Mouse (Mus musculus) embryonic facial prominence, embryonic 11.5 days (tissue): Measurements from ENCODE around the gene Itga2b. TPM values are rescaled to one million over a fixed set of nuclear protein-coding genes. Genes with fewer than 3 reads are reported as not detected.
"Not testable (repeated sequence)": the region's sequence is repeated elsewhere in the genome, so short reads cannot be mapped to it uniquely, and the experiment has no call there.

Experiments
- ATAC-seq: fragments of 200-750 bp; cut with Nextera tagmentation; replicated peaks from 2 replicates; pipeline ENCODE4 v1.8.0; 2017; ENCODE audit warnings: low read depth; ENCODE audit not compliant: insufficient number of reproducible peaks, low FRiP score, low TSS enrichment
- DNase-seq: peaks from one replicate; pipeline ENCODE4 v3.0.0-alpha.2; 2015; ENCODE audit warnings: low spot score
- H3K27ac ChIP-seq: fragments of 300-500 bp; sonication (generic); replicated peaks from 2 replicates; pipeline ENCODE4 v1.5.1; 2014; ENCODE audit warnings: mild to moderate bottlenecking, low read depth, low read length, control low read depth
- H3K27me3 ChIP-seq: fragments of 300-500 bp; sonication (generic); 2 replicates; pipeline ENCODE4 v1.6.1; 2014; ENCODE audit warnings: mild to moderate bottlenecking, low read length, moderate library complexity, mixed read lengths; ENCODE audit not compliant: control insufficient read depth, insufficient read depth
- H3K36me3 ChIP-seq: fragments of 300-500 bp; sonication (generic); replicated peaks from 2 replicates; pipeline ENCODE4 v1.6.1; 2014; ENCODE audit warnings: low read depth, mild to moderate bottlenecking, low read length, moderate library complexity, mixed read lengths; ENCODE audit not compliant: control insufficient read depth, insufficient read depth
- H3K4me1 ChIP-seq: fragments of 300-500 bp; sonication (generic); 2 replicates; pipeline ENCODE4 v1.6.1; 2014; ENCODE audit warnings: low read length, mixed read lengths; ENCODE audit not compliant: control insufficient read depth, insufficient read depth
- H3K4me2 ChIP-seq: fragments of 300-500 bp; sonication (generic); 2 replicates; pipeline ENCODE4 v1.6.1; 2014; ENCODE audit warnings: low read depth, mild to moderate bottlenecking, control low read depth, low read length, moderate library complexity
- H3K4me3 ChIP-seq: fragments of 300-500 bp; sonication (generic); 2 replicates; pipeline ENCODE4 v1.5.1; 2014; ENCODE audit warnings: low read depth, low read length, control low read depth
- H3K9ac ChIP-seq: fragments of 300-500 bp; sonication (generic); replicated peaks from 2 replicates; pipeline ENCODE4 v1.6.1; 2014; ENCODE audit warnings: mild to moderate bottlenecking, control low read depth, low read length
- H3K9me3 ChIP-seq: fragments of 300-500 bp; sonication (generic); replicated peaks from 2 replicates; pipeline ENCODE4 v1.6.1; 2016; ENCODE audit warnings: mild to moderate bottlenecking, low read length, inconsistent platforms, mixed read lengths; ENCODE audit not compliant: control insufficient read depth
- WGBS: fragments of 180-500 bp; shearing (Covaris S2); extraction: QIAGEN DNeasy Blood & Tissue Kit; methylation state at CpG from one replicate; pipeline ENCODE4 v1.1.7; 2014; 5-methylcytosine and 5-hydroxymethylcytosine counted together
- polyA plus RNA-seq: library from polyadenylated mRNA; unstranded; fragments of >200 nt; fragmentation: Nextera tagmentation; extraction: Ambion mirVana; gene quantifications from 2 replicates; pipeline ENCODE4 v1.2.1, GENCODE M21; 2014

Gene Itga2b
- polyA plus RNA-seq, 1 experiment from 2014 or later = 4.4 TPM

- not testable (repeated sequence) for H3K27ac ChIP-seq, DNase-seq, H3K27me3 ChIP-seq, ATAC-seq, H3K4me2 ChIP-seq, H3K9ac ChIP-seq, H3K4me1 ChIP-seq, H3K9me3 ChIP-seq, H3K36me3 ChIP-seq, H3K4me3 ChIP-seq
- 92% methylated on average over 3 of the region's 3 CpGs for WGBS
Observed at GRCm38 (mm10) chr11:102410345-102410744, 59.6 kb downstream of the Itga2b start.

GRCm38 (mm10) chr11:102409795-102410330 lies 60.1 kb downstream of the Itga2b start:
- no peaks in the 10 kb centered on the region for H3K36me3 ChIP-seq
- ATAC-seq = no peak
- H3K27ac ChIP-seq = no peak overlapping the region
- H3K27me3 ChIP-seq = no peaks in the 10 kb centered on the region
- DNase-seq = no peak
- H3K4me3 ChIP-seq = no peak overlapping the region
- no peaks in the 10 kb centered on the region for H3K9me3 ChIP-seq
- WGBS = 72% methylated on average over 3 of the region's 3 CpGs
- no peak overlapping the region for H3K4me2 ChIP-seq
- no peak overlapping the region for H3K9ac ChIP-seq
- 0 out of 2 replicates have a peak, but pooled peaks cover 5% of the 10 kb centered on the region for H3K4me1 ChIP-seq

GRCm38 (mm10) chr11:102408888-102409794 lies 60.8 kb downstream of the Itga2b start:
- H3K4me3 ChIP-seq = peak overlapping the region; percentile 21
- 0 out of 2 replicates have a peak, but pooled peaks cover 5% of the 10 kb centered on the region for H3K4me1 ChIP-seq
- no peak overlapping the region for H3K27ac ChIP-seq
- H3K36me3 ChIP-seq = no peaks in the 10 kb centered on the region
- peak overlapping the region; percentile 28 for H3K4me2 ChIP-seq
- H3K9ac ChIP-seq = 0 out of 2 replicates have a peak overlapping the region, but pooled peaks have one; percentile 23
- no peaks in the 10 kb centered on the region for H3K27me3 ChIP-seq
- DNase-seq (no peak), ATAC-seq (no peak)
- H3K9me3 ChIP-seq = no peaks in the 10 kb centered on the region
- 39% methylated on average over 14 of the region's 15 CpGs for WGBS

DNA sequence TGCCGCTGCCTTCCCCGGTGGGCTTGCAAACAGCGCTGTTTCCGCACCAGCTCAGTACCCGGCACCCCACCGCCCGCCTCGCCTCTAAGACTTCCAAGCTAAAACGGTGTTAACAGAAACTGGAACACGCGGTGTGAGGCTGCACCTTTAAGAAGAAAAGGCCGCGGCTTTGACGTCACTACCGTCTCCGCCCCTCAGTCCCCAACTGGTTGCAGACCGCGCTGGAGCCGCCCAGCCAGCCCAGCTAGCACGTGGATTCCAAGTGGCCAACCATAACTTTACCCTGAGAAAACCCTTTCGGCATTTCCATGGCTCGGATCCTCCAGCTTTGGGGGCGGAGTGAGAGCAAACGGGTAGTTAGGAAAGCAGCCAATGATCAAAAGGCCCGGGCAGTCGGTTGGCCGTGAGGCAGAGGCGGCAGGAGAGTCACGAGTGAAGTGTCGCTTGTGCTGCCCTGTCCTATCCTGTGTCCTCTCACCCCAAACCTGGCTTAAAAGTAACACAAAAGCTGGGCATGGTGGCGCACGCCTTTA lies 61.5 kb downstream of the Itga2b start:
- H3K4me3 ChIP-seq = peak overlapping the region; percentile 82
- H3K36me3 ChIP-seq = peaks cover 5% of the 10 kb centered on the region
- 0 out of 2 replicates have a peak overlapping the region, but pooled peaks have one; percentile 23 for H3K9ac ChIP-seq
- peak overlapping the region; percentile 75 for H3K4me2 ChIP-seq
- ATAC-seq = peak; percentile 91
- peak overlapping the region; percentile 63 for H3K27ac ChIP-seq
- DNase-seq = peak; percentile 100
- H3K4me1 ChIP-seq = 0 out of 2 replicates have a peak, but pooled peaks cover 5% of the 10 kb centered on the region
- no peaks in the 10 kb centered on the region for H3K27me3 ChIP-seq
- WGBS = under 1% methylated on average over 32 of the region's 32 CpGs
- H3K9me3 ChIP-seq = no peaks in the 10 kb centered on the region

DNA sequence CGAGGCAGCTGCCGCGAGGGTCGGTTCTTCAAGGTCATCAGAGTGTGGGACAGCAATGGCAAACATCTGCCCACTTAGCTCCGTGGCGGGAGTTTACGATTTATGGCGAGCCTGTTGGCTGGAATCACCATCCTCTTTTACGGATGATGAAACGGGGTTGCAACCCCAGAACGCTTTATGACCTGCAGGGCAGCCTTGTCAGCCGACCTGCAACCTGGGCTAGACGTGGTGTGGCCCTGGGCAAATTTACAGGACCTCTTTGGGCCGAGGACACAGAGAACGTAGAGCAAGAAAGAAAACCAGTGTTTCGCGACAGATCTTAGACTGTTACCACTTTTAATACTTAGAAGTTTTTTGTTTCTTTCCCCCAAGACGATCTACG lies 62.1 kb downstream of the Itga2b start, which contains the start of gene Slc25a39:
Slc25a39 (minus strand) TSS at position 113 of the 382 bp plus-strand sequence.
- no peak for ATAC-seq
- under 1% methylated on average over 19 of the region's 19 CpGs for WGBS

GRCm38 (mm10) chr11:102406900-102407833 lies 62.8 kb downstream of the Itga2b start:
- DNase-seq = peak; percentile 94
- peak overlapping the region; percentile 63 for H3K27ac ChIP-seq
- peak overlapping the region; percentile 82 for H3K4me3 ChIP-seq
- H3K9me3 ChIP-seq = no peaks in the 10 kb centered on the region
- H3K36me3 ChIP-seq = peaks cover 9% of the 10 kb centered on the region
- WGBS = under 1% methylated on average over 77 of the region's 85 CpGs
- peak; percentile 60 for ATAC-seq
- H3K4me2 ChIP-seq = peak overlapping the region; percentile 75
- H3K4me1 ChIP-seq = 0 out of 2 replicates have a peak, but pooled peaks cover 5% of the 10 kb centered on the region
- H3K9ac ChIP-seq = peak overlapping the region; percentile 90
- no peaks in the 10 kb centered on the region for H3K27me3 ChIP-seq

More for the DNA sequence above, 62.1 kb downstream of the Itga2b start, which contains the start of gene Slc25a39:
- Histone ChIP-seq H3K36me3 (peaks cover 9% of the 10 kb centered on the region), H3K9ac (peak within 1 kb of the TSS; percentile 90), H3K4me2 (peak within 1 kb of the TSS; percentile 75), H3K4me3 (peak within 1 kb of the TSS; percentile 82), H3K9me3 (no peaks in the 10 kb centered on the region), H3K27me3 (no peaks in the 10 kb centered on the region), H3K27ac (peak within 1 kb of the TSS; percentile 63), H3K4me1 (0 out of 2 replicates have a peak, but pooled peaks cover 5% of the 10 kb centered on the region)
- DNase-seq = no peak

DNA sequence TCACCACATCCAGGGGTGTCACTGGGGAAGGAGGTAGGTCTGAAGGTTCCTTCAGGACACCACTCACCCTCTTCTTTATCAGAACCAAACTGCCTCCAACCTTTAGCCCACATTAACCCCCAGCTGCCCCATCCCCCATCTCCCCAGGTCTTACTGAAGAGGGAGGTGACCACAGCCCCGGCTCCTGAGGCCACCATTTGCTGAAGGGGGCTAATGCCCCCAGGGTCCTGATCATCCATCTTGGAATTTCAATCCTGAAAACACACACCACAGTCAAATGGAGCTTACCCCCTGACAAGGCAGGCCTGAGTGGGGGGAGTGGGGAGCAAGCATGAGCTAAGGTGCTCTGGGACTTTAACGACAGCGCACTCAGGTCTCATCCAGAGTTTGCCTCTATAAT lies 63.5 kb downstream of the Itga2b start:
- peaks cover 9% of the 10 kb centered on the region for H3K36me3 ChIP-seq
- no peak for ATAC-seq
- H3K9ac ChIP-seq = peak overlapping the region; percentile 90
- no peaks in the 10 kb centered on the region for H3K27me3 ChIP-seq
- no peak for DNase-seq
- H3K4me3 ChIP-seq = peak overlapping the region; percentile 82
- 0 out of 2 replicates have a peak, but pooled peaks cover 5% of the 10 kb centered on the region for H3K4me1 ChIP-seq
- WGBS = 0% methylated on average over 3 of the region's 3 CpGs
- peak overlapping the region; percentile 75 for H3K4me2 ChIP-seq
- no peak overlapping the region; the same call in 1 of the 2 replicates for H3K27ac ChIP-seq
- no peaks in the 10 kb centered on the region for H3K9me3 ChIP-seq
